Mouse (Mus musculus) lung, embryonic 15.5 days (tissue): ENCODE measurements around the gene Evpl. TPM values are rescaled to one million over a fixed set of nuclear protein-coding genes. Genes with fewer than 3 reads are reported as not detected.

Source experiments
- ATAC-seq: fragments of 200-750 bp; cut with Nextera tagmentation; 2 replicates; pipeline ENCODE4 v1.8.0; 2017; ENCODE audit warnings: moderate number of reproducible peaks, borderline replicate concordance; ENCODE audit not compliant: low FRiP score, low TSS enrichment; ENCODE audit errors: extremely low read depth
- H3K27ac ChIP-seq: fragments of 300-500 bp; sonication (generic); 2 replicates; pipeline ENCODE4 v1.5.1; 2015; ENCODE audit warnings: moderate library complexity, mild to moderate bottlenecking, inconsistent platforms
- H3K27me3 ChIP-seq: fragments of 300-500 bp; sonication (generic); 2 replicates; pipeline ENCODE4 v1.6.1; 2015; ENCODE audit warnings: inconsistent platforms
- H3K36me3 ChIP-seq: fragments of 300-500 bp; sonication (generic); 2 replicates; pipeline ENCODE4 v1.6.1; 2015; ENCODE audit warnings: inconsistent platforms
- H3K4me1 ChIP-seq: fragments of 300-500 bp; sonication (generic); 2 replicates; pipeline ENCODE4 v1.6.1; 2015; ENCODE audit warnings: inconsistent platforms
- H3K4me2 ChIP-seq: fragments of 300-500 bp; sonication (generic); 2 replicates; pipeline ENCODE4 v1.6.1; 2015; ENCODE audit warnings: inconsistent platforms, mild to moderate bottlenecking, moderate library complexity
- H3K4me3 ChIP-seq: fragments of 300-500 bp; sonication (generic); 2 replicates; pipeline ENCODE4 v1.5.1; 2015; ENCODE audit warnings: mild to moderate bottlenecking, inconsistent platforms
- H3K9ac ChIP-seq: fragments of 300-500 bp; sonication (generic); 2 replicates; pipeline ENCODE4 v1.6.1; 2015; ENCODE audit warnings: inconsistent platforms
- H3K9me3 ChIP-seq: fragments of 300-500 bp; sonication (generic); 2 replicates; pipeline ENCODE4 v1.6.1; 2016; ENCODE audit warnings: inconsistent platforms
- WGBS: fragments of 180-500 bp; shearing (Covaris S2); methylation state at CpG from one replicate; pipeline ENCODE4 v1.1.7; 2015; 5-methylcytosine and 5-hydroxymethylcytosine counted together
- polyA plus RNA-seq: library from polyadenylated mRNA; unstranded; fragments of >200 nt; fragmentation: Nextera tagmentation; extraction: Ambion mirVana; gene quantifications from 2 replicates; pipeline ENCODE4 v1.2.1, GENCODE M21; 2015

Evpl gene
- polyA plus RNA-seq, 1 experiment from 2014 or later = 6.4 TPM

GRCm38 (mm10) chr11:116273469-116274044, 35.7 kb upstream of the Evpl start:
- Histone ChIP-seq H3K27ac (peak overlapping the region; percentile 74), H3K4me1 (peaks cover 21% of the 10 kb centered on the region), H3K4me3 (peak overlapping the region; percentile 89), H3K27me3 (no peaks in the 10 kb centered on the region), H3K36me3 (peaks cover 29% of the 10 kb centered on the region), H3K4me2 (peak overlapping the region; percentile 65), H3K9ac (peak overlapping the region; percentile 91), H3K9me3 (no peaks in the 10 kb centered on the region)
- peak; percentile 25; the same call in 1 of the 2 replicates for ATAC-seq
- under 1% methylated on average over 39 of the region's 39 CpGs for WGBS

DNA sequence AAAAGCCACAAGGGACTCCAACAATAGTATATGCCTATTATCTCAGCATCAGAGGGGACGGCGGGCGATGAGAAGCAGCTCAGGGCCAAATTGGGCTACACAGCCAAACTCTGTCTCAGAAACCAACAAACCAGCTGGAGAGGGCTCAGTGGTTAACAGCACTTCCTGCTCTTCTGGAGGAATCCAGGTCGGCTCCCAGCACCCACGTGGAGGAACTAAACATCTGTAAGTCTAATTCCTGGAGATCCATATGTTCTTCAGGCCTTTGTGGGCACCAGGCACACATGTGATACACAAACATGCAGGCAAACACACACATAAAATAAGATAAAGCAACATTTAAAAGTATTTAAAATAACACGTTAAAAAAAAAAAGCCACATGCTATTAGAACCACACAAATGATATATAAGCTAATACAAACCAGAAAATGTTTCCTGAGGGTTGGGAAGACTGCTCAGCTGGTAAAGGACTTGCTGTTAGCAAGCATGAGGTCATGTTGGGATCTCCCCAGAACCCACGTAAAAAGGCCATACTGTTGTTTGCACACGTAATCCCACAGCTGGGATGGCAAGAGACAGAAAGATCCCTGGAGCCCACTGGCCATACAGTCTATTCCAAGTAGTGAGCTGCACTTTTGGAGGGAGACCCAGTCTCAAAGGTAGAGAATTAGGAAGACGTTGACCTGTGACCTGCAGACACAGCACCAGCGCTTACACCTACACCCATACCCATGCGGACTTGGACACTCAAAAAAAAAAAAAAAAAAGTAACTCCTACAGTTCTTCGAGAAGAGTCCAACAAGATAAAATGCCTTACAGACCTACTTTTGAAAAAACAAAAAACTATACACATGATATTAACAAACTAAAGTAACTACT, 35.0 kb upstream of the Evpl start:
- peak overlapping the region; percentile 89 for H3K4me3 ChIP-seq
- WGBS = 36% methylated on average over 12 of the region's 12 CpGs
- H3K4me1 ChIP-seq = peaks cover 21% of the 10 kb centered on the region
- no peak for ATAC-seq
- no peaks in the 10 kb centered on the region for H3K9me3 ChIP-seq
- peaks cover 36% of the 10 kb centered on the region for H3K36me3 ChIP-seq
- H3K9ac ChIP-seq = peak overlapping the region; percentile 91
- no peaks in the 10 kb centered on the region for H3K27me3 ChIP-seq
- H3K4me2 ChIP-seq = peak overlapping the region; percentile 65
- H3K27ac ChIP-seq = no peak overlapping the region

DNA sequence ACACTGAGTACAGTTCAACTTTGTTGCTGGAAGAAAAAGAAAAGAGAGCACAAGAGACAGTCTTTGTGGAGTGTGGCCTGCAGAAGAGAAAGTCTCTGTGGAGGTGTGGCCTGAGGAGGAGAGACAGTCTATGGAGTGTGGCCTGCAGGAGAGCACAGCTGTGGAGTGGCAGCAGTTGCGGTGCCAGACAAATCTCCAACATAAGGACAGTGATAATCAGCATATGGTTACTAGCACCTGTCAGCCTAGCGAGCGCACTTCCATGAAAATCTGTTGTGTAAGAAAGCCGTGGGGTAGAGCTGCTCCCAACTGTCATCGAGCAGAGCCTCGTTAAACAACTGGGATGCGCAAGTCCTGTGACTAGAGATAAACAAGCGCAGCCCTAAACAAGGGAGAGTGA, 31.7 kb upstream of the Evpl start:
- WGBS = 88% methylated on average over 8 of the region's 8 CpGs
- Histone ChIP-seq H3K4me1 (peaks cover 17% of the 10 kb centered on the region), H3K9me3 (no peaks in the 10 kb centered on the region), H3K27me3 (no peaks in the 10 kb centered on the region), H3K36me3 (peaks cover 67% of the 10 kb centered on the region), H3K4me3 (no peak overlapping the region), H3K4me2 (no peak overlapping the region), H3K9ac (no peak overlapping the region), H3K27ac (no peak overlapping the region)
- ATAC-seq = no peak

GRCm38 (mm10) chr11:116268313-116268712, 30.4 kb upstream of the Evpl start:
- H3K4me3 ChIP-seq = no peak overlapping the region
- H3K4me1 ChIP-seq = peaks cover 17% of the 10 kb centered on the region
- H3K36me3 ChIP-seq = peaks cover 79% of the 10 kb centered on the region
- ATAC-seq = no peak
- H3K9me3 ChIP-seq = no peaks in the 10 kb centered on the region
- H3K27me3 ChIP-seq = no peaks in the 10 kb centered on the region
- no peak overlapping the region for H3K27ac ChIP-seq
- H3K4me2 ChIP-seq = no peak overlapping the region
- 92% methylated on average over 6 of the region's 6 CpGs for WGBS
- no peak overlapping the region for H3K9ac ChIP-seq

DNA sequence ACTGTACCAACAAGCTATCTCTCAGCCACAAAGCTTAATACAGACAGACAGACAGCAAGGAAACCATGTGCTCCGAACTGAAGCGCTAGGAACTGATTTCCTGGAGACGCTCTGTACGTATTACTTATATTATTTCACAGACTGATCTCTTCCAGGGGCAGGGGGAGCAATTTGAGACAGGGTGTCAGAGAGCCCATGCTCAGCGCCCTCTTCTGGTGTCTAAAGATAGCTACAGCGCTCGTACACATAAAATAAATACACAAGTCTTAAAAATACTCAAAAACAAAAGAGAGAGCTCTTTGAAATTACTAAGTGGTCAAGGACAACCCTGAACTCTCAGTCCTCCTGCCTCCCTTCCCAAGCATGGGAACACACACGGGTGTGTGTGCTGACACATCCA, 29.8 kb upstream of the Evpl start:
- no peaks in the 10 kb centered on the region for H3K27me3 ChIP-seq
- WGBS = 83% methylated on average over 8 of the region's 8 CpGs
- peaks cover 86% of the 10 kb centered on the region for H3K36me3 ChIP-seq
- no peaks in the 10 kb centered on the region for H3K9me3 ChIP-seq
- H3K4me1 ChIP-seq = peaks cover 12% of the 10 kb centered on the region
- no peak overlapping the region for H3K4me3 ChIP-seq
- no peak for ATAC-seq
- H3K9ac ChIP-seq = no peak overlapping the region
- H3K4me2 ChIP-seq = no peak overlapping the region
- H3K27ac ChIP-seq = no peak overlapping the region

GRCm38 (mm10) chr11:116265850-116266249, 28.0 kb upstream of the Evpl start:
- peaks cover 97% of the 10 kb centered on the region for H3K36me3 ChIP-seq
- no peak overlapping the region for H3K4me2 ChIP-seq
- H3K4me1 ChIP-seq = no peaks in the 10 kb centered on the region
- no peaks in the 10 kb centered on the region for H3K9me3 ChIP-seq
- 90% methylated on average over 4 of the region's 4 CpGs for WGBS
- no peak overlapping the region for H3K9ac ChIP-seq
- H3K27ac ChIP-seq = no peak overlapping the region
- ATAC-seq = no peak
- no peak overlapping the region for H3K4me3 ChIP-seq
- H3K27me3 ChIP-seq = no peaks in the 10 kb centered on the region

GRCm38 (mm10) chr11:116265352-116265751, 27.5 kb upstream of the Evpl start:
- WGBS = 83% methylated on average over 11 of the region's 11 CpGs
- peaks cover 97% of the 10 kb centered on the region for H3K36me3 ChIP-seq

GRCm38 (mm10) chr11:116260259-116260658, 22.4 kb upstream of the Evpl start:
- peak overlapping the region; percentile 53 for H3K27ac ChIP-seq

More at GRCm38 (mm10) chr11:116265352-116265751, 27.5 kb upstream of the Evpl start:
- H3K27ac ChIP-seq = no peak overlapping the region
- ATAC-seq = no peak
- no peaks in the 10 kb centered on the region for H3K9me3 ChIP-seq
- no peak overlapping the region for H3K4me2 ChIP-seq
- no peak overlapping the region for H3K9ac ChIP-seq
- no peaks in the 10 kb centered on the region for H3K4me1 ChIP-seq
- no peaks in the 10 kb centered on the region for H3K27me3 ChIP-seq
- H3K4me3 ChIP-seq = no peak overlapping the region

GRCm38 (mm10) chr11:116259461-116259860, 21.6 kb upstream of the Evpl start:
- Histone ChIP-seq H3K4me1 (peaks cover 11% of the 10 kb centered on the region), H3K4me2 (no peak overlapping the region), H3K27me3 (no peaks in the 10 kb centered on the region), H3K27ac (no peak overlapping the region), H3K4me3 (no peak overlapping the region), H3K9ac (no peak overlapping the region), H3K9me3 (no peaks in the 10 kb centered on the region), H3K36me3 (peaks cover 85% of the 10 kb centered on the region)
- no peak for ATAC-seq
- WGBS = 84% methylated on average over 8 of the region's 8 CpGs

More at GRCm38 (mm10) chr11:116260259-116260658, 22.4 kb upstream of the Evpl start:
- peak; percentile 51; the same call in 1 of the 2 replicates for ATAC-seq
- H3K4me1 ChIP-seq = peaks cover 7% of the 10 kb centered on the region
- H3K27me3 ChIP-seq = no peaks in the 10 kb centered on the region
- 58% methylated on average over 7 of the region's 7 CpGs for WGBS
- H3K4me3 ChIP-seq = no peak overlapping the region
- no peak overlapping the region for H3K4me2 ChIP-seq
- no peaks in the 10 kb centered on the region for H3K9me3 ChIP-seq
- H3K9ac ChIP-seq = no peak overlapping the region
- H3K36me3 ChIP-seq = peaks cover 84% of the 10 kb centered on the region

DNA sequence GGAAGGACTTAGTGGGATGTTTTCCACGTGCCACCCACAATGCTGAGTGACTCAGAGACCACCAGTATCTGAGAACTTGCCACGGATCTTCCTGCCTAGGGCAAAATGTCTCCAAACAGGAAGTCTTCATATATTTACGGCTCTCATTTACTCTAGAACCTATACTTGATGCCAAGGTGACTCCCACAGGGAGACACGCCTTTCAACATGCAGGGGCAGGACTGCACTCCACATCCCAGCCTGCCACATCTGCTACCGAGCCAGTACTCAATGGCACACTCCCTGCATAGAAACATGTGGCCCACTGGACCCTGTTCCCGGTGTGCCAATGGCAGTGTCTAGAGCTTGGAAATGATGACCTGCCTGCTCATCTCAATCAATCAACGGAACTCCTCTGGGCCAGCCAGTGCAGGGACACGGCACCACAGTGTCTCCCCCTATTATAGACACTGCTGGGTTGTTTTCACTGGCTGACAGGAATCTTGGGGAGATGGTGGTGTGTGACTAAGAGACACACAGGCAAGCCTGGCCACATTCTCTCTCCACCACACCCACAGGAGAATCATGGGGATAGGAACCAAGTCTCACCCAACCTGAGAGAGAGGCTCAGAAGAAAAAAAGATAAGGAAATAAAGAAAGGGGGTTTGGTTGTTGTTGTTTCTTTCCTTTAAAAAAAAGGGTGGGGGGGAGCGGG, 18.3 kb upstream of the Evpl start:
- no peaks in the 10 kb centered on the region for H3K9me3 ChIP-seq
- no peak for ATAC-seq
- no peaks in the 10 kb centered on the region for H3K27me3 ChIP-seq
- WGBS = 78% methylated on average over 9 of the region's 9 CpGs
- no peak overlapping the region for H3K27ac ChIP-seq
- no peak overlapping the region for H3K9ac ChIP-seq
- H3K4me3 ChIP-seq = no peak overlapping the region
- peaks cover 16% of the 10 kb centered on the region for H3K4me1 ChIP-seq
- H3K36me3 ChIP-seq = peaks cover 84% of the 10 kb centered on the region
- H3K4me2 ChIP-seq = no peak overlapping the region

DNA sequence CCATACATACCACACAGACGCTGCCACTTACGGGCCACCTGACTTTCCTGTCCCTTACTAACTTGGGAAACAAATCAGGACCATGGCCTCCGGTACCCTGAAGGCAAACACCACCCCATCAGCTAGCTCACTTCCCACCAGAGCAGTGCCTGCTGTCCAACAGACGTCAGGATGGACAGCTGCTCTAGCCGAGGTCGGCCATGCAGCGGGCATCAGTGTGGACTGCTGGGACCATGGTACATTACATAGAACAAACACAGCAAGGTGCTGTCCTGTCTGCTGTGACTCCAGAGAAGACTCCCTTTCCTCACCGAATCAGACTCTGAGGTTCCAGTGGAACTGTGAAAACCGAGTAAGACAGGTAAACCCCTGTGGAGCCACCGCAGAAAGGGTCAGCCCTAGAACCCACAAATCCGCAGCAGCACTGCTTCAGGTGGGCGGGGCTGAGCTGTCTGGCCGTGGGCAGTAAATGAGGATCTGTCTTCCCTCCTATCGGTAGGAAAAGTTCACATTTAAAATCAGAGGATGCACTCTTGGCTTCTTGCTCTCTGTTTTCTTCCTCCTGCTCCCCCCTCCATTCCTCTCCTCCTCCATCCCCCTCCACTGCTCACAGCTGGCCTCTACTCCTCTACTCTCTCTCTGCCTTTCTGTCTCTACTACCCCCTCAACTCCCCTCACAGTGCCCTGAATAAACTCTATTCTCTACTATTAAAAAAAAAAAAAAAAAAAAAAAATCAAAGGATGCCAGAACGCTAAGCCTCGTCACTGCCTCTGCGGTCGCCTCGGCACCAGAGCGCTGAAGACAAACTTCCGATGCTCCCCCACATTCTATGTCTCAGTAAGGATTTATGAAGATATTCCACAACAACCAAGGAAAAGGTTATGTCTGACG, 17.5 kb upstream of the Evpl start:
- Histone ChIP-seq H3K36me3 (peaks cover 84% of the 10 kb centered on the region), H3K4me1 (peaks cover 16% of the 10 kb centered on the region), H3K9me3 (no peaks in the 10 kb centered on the region), H3K9ac (no peak overlapping the region), H3K27ac (peak overlapping the region; percentile 76), H3K4me2 (no peak overlapping the region), H3K27me3 (no peaks in the 10 kb centered on the region), H3K4me3 (no peak overlapping the region)
- ATAC-seq = no peak
- 76% methylated on average over 22 of the region's 22 CpGs for WGBS
